Mouse (Mus musculus) monocyte, adult 2 months (primary cell): Measurements from ENCODE around the gene Gm10338.
"Not testable (repeated sequence)": the region's sequence is repeated elsewhere in the genome, so short reads cannot be mapped to it uniquely, and the experiment has no call there.

Experiments used
- DNase-seq, 2 experiments: peaks; one replicate each; pipeline ENCODE4 v3.0.0; 2022; ENCODE audit warnings: low spot score in 2 of 2, low read depth in 1 of 2

The Gm10338 gene

GRCm38 (mm10) chr14:7595492-7595891, at the start of gene Gm10338:
Gene Gm10338, minus strand, starts transcription at chr14:7595592.
- not testable (repeated sequence) for DNase-seq

- not testable (repeated sequence) for DNase-seq
These were observed 48.5 kb upstream of the Gm10338 start, which contains the start of gene Gm10128 for GRCm38 (mm10) chr14:7643872-7644271. Gene Gm10128, minus strand, starts transcription at chr14:7643972.

- not testable (repeated sequence) for DNase-seq
These were observed 27.0 kb downstream of the Gm10338 start, which contains the start of gene Gm3558 for GRCm38 (mm10) chr14:7568382-7568781. Gene Gm3558, minus strand, starts transcription at chr14:7568566.

GRCm38 (mm10) chr14:7567890-7568289, 27.5 kb downstream of the Gm10338 start:
- DNase-seq = not testable (repeated sequence)

GRCm38 (mm10) chr14:7567266-7567665, 28.1 kb downstream of the Gm10338 start:
- not testable (repeated sequence) for DNase-seq
